Mouse (Mus musculus) forebrain, embryonic 11.5 days (tissue): Measurements from ENCODE around the gene Wipf2. TPM values are rescaled to one million over a fixed set of nuclear protein-coding genes. Genes with fewer than 3 reads are reported as not detected.

ENCODE experiments used
- ATAC-seq: fragments of 200-750 bp; cut with Nextera tagmentation; replicated peaks from 2 replicates; pipeline ENCODE4 v1.8.0; 2017; ENCODE audit warnings: moderate TSS enrichment; ENCODE audit not compliant: low FRiP score
- DNase-seq: peaks from one replicate; pipeline ENCODE4 v3.0.0-alpha.2; 2017; ENCODE audit warnings: low spot score
- H3K27ac ChIP-seq: fragments of 300-500 bp; sonication (generic); 2 replicates; pipeline ENCODE4 v1.5.1; 2014; ENCODE audit warnings: low read depth, low read length
- H3K27me3 ChIP-seq: fragments of 300-500 bp; sonication (generic); 2 replicates; pipeline ENCODE4 v1.6.1; 2014; ENCODE audit warnings: mild to moderate bottlenecking, low read length, mixed read lengths; ENCODE audit not compliant: control insufficient read depth, insufficient read depth
- H3K36me3 ChIP-seq: fragments of 300-500 bp; sonication (generic); 2 replicates; pipeline ENCODE4 v1.6.1; 2014; ENCODE audit warnings: mild to moderate bottlenecking, low read length, moderate library complexity, mixed read lengths; ENCODE audit not compliant: control insufficient read depth, insufficient read depth
- H3K4me1 ChIP-seq: fragments of 300-500 bp; sonication (generic); replicated peaks from 2 replicates; pipeline ENCODE4 v1.6.1; 2014; ENCODE audit warnings: low read length, mixed read lengths; ENCODE audit not compliant: control insufficient read depth, insufficient read depth
- H3K4me2 ChIP-seq: fragments of 300-500 bp; sonication (generic); 2 replicates; pipeline ENCODE4 v1.6.1; 2014; ENCODE audit warnings: low read depth, mild to moderate bottlenecking, low read length, moderate library complexity, mixed read lengths; ENCODE audit not compliant: severe bottlenecking
- H3K4me3 ChIP-seq: fragments of 300-500 bp; sonication (generic); 2 replicates; pipeline ENCODE4 v1.5.1; 2014; ENCODE audit warnings: low read depth, low read length
- H3K9ac ChIP-seq: fragments of 300-500 bp; sonication (generic); 2 replicates; pipeline ENCODE4 v1.6.1; 2014; ENCODE audit warnings: low read length
- H3K9me3 ChIP-seq: fragments of 300-500 bp; sonication (generic); 2 replicates; pipeline ENCODE4 v1.6.1; 2016; ENCODE audit warnings: low read length, mixed read lengths; ENCODE audit not compliant: control insufficient read depth
- WGBS: fragments of 180-500 bp; shearing (Covaris S2); extraction: QIAGEN DNeasy Blood & Tissue Kit; methylation state at CpG from one replicate; pipeline ENCODE4 v1.1.7; 2014; 5-methylcytosine and 5-hydroxymethylcytosine counted together
- polyA plus RNA-seq: library from polyadenylated mRNA; unstranded; fragments of >200 nt; fragmentation: Nextera tagmentation; extraction: Ambion mirVana; gene quantifications from 2 replicates; pipeline ENCODE4 v1.2.1, GENCODE M21; 2014

The Wipf2 gene
- polyA plus RNA-seq, 1 experiment from 2014 or later, result 5.5 TPM

DNA sequence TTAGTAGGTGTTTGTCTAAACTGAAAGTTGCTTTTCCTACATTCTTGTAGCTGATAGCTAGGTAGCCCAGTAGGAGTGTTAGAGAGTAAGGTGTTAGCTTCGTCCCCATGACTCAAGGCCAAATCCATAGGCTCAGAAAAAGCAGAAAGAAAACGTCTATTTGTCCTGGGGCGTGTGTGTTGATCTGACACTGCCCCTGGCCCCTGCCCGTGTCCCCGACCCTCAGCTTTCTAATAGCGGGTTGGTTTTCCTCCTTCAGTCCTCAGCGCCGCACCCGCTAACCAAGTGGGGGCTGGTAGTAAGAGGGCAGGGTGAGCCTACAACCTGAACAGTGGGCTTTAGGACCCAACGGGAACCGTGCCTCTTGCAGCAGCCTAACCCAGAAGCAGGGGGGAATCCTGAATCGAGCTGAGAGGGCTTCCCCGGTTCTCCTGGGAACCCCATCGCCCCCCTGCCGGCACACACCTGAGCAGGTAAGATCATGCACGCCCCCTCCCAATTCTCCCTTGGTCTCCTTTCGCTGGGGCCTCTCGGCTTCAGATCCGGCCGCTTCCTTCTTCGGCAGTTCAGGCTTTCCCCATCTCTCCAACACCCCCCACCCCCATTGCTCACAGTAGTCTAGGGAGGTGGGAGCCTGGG lies 64.1 kb downstream of the Wipf2 start, which contains the start of gene Rara:
Gene Rara, plus strand, starts transcription at position 381 of the 639 bp plus-strand sequence.
- Histone ChIP-seq H3K27ac (no peak within 1 kb of the TSS), H3K27me3 (no peaks in the 10 kb centered on the region)
- no peak for DNase-seq

DNA sequence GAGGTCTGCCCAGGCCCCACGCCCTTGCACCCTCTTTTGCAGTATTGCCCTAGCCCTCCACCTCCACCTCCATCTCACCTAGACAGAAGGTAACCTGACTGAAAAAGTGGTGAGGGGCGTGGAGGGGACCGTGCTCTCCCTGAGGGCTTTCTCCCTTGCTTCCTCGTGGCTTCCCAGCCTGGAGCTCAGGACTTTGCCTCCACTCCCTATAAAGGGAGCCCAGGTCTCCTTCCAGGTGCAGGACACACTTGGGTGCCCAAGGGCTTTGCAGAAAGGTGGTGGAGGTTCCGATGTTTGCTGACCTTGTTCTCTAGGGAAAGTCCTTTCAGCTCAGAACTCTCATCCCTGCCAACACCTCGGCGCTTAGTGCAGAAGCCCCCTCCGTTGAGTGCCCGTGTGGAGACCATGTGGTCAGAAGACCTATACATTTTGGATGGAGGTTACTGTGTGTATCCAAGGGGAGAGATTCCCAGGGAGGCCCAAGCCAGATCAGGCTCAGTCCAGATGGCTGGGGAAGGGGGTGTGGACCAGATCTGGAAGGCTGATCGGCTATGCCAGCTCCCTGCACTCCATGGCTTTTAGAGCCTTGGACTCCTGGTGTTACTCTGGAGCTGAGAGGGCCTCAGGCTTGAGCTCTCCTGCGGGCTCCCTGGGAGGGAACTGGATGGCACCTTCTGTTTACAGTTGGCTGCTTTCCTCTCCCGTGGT lies 64.9 kb downstream of the Wipf2 start:
- no peak for ATAC-seq

More for the DNA sequence above, 64.1 kb downstream of the Wipf2 start, which contains the start of gene Rara:
- Histone ChIP-seq H3K9ac (peak within 1 kb of the TSS; percentile 60), H3K9me3 (no peaks in the 10 kb centered on the region), H3K4me1 (peaks cover 54% of the 10 kb centered on the region), H3K4me3 (peak within 1 kb of the TSS; percentile 42), H3K4me2 (peak within 1 kb of the TSS; percentile 58), H3K36me3 (no peaks in the 10 kb centered on the region)
- ATAC-seq, result no peak
- WGBS, result 8% methylated on average over 20 of the region's 21 CpGs

DNA sequence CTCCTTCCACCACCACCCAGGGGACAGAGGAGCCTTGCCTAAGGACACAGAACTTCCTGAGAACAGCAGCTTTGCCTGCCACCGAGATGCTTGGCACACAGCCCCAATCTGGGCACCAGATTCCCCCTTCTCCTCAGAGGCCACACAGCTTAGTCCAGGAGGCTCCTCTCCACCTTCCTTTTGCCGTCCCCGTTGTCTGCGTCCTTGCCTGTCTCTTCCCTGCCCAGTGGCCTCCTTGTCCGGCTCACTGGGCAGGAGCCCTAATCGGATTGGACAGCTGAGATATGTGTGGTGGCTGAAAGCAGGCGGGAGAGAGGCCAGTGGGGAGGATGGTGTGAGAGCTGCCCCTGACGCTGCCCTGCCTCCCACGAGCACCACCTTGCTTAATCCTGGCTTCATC lies 66.1 kb downstream of the Wipf2 start:
- 9% methylated on average over 9 of the region's 9 CpGs for WGBS
- DNase-seq (no peak), ATAC-seq (no peak)
- Histone ChIP-seq H3K9me3 (no peaks in the 10 kb centered on the region), H3K27me3 (no peaks in the 10 kb centered on the region), H3K27ac (no peak overlapping the region), H3K4me3 (no peak overlapping the region), H3K4me2 (peak overlapping the region; percentile 15; the same call in 1 of the 2 replicates), H3K36me3 (no peaks in the 10 kb centered on the region), H3K9ac (peak overlapping the region; percentile 16; the same call in 1 of the 2 replicates), H3K4me1 (peaks cover 57% of the 10 kb centered on the region)

More for the DNA sequence above, 64.9 kb downstream of the Wipf2 start:
- H3K9me3 ChIP-seq, result no peaks in the 10 kb centered on the region
- no peaks in the 10 kb centered on the region for H3K36me3 ChIP-seq
- no peak overlapping the region for H3K27ac ChIP-seq
- H3K27me3 ChIP-seq, result no peaks in the 10 kb centered on the region
- peak overlapping the region; percentile 60 for H3K9ac ChIP-seq
- WGBS, result 17% methylated on average over 12 of the region's 12 CpGs
- peak overlapping the region; percentile 58 for H3K4me2 ChIP-seq
- peaks cover 56% of the 10 kb centered on the region for H3K4me1 ChIP-seq
- peak overlapping the region; percentile 42 for H3K4me3 ChIP-seq
- DNase-seq, result no peak

DNA sequence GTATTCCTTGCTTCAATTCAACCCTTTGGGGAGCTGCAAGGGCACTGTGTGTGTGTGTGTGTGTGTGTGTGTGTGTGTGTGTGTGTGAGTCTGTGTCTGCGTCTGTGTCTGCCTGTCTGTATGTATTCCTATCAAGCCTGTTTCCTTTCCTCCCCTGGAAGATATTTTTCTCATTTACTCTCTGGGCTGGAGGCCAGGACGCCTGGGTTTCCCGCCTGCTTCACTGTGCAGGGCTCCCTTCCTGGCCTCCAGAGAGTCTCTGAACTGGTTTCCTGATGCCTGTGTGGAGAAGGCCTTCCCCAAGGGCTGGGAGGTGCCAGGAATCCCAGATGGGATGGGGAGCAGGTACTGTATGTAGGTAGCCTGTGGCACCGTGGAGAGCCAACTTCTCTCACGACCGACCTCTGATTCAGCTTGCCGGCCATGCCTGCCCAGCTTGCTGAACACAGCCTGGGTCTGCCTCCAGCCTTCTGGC lies 66.7 kb downstream of the Wipf2 start:
- Histone ChIP-seq H3K27ac (no peak overlapping the region), H3K27me3 (no peaks in the 10 kb centered on the region; the same call in 1 of the 2 replicates), H3K4me3 (no peak overlapping the region), H3K9me3 (no peaks in the 10 kb centered on the region), H3K4me1 (peaks cover 51% of the 10 kb centered on the region), H3K36me3 (no peaks in the 10 kb centered on the region), H3K9ac (0 out of 2 replicates have a peak overlapping the region, but pooled peaks have one; percentile 16), H3K4me2 (no peak overlapping the region)
- DNase-seq (no peak), ATAC-seq (no peak)
- 52% methylated on average over 7 of the region's 7 CpGs for WGBS

DNA sequence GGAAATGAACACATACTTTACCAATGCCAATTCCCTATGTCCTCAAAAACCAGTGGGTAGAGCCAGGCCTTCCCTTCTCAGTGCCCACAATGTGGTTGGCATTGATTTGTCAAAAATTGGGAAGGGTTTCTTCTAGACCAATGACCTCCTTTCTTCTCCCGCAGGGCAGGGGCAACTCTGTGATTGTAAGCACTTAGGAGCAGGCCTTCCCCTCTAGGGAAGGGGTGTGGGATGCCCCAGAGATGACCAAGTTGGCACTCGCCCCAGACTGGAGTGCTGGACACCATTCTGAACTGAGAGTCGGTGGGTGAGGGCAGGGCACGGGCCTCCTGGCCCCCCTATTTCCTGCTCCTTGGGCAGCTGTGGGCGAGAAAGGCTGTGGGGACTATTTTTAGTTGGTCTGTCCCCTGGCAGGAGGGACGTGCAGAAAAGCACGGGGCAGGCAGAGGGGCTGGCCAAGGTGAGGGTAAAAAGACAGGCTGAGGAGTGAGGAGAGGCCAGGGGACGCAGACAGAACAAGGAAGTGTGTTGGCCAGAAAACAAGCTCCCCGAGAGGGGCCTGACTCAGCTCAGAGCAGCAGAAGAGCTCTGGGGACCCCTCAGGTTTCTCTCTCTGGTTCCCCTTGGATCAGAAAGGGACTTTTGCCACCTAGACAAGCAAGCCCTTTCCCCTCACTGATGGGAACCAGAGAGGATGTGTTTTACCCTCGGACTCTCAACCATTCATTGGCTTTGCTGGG lies 67.5 kb downstream of the Wipf2 start:
- Histone ChIP-seq H3K36me3 (no peaks in the 10 kb centered on the region), H3K9ac (no peak overlapping the region), H3K4me3 (no peak overlapping the region), H3K9me3 (no peaks in the 10 kb centered on the region), H3K27ac (no peak overlapping the region), H3K4me2 (no peak overlapping the region), H3K27me3 (no peaks in the 10 kb centered on the region; the same call in 1 of the 2 replicates), H3K4me1 (peaks cover 44% of the 10 kb centered on the region)
- DNase-seq (no peak), ATAC-seq (no peak)
- 46% methylated on average over 10 of the region's 10 CpGs for WGBS

DNA sequence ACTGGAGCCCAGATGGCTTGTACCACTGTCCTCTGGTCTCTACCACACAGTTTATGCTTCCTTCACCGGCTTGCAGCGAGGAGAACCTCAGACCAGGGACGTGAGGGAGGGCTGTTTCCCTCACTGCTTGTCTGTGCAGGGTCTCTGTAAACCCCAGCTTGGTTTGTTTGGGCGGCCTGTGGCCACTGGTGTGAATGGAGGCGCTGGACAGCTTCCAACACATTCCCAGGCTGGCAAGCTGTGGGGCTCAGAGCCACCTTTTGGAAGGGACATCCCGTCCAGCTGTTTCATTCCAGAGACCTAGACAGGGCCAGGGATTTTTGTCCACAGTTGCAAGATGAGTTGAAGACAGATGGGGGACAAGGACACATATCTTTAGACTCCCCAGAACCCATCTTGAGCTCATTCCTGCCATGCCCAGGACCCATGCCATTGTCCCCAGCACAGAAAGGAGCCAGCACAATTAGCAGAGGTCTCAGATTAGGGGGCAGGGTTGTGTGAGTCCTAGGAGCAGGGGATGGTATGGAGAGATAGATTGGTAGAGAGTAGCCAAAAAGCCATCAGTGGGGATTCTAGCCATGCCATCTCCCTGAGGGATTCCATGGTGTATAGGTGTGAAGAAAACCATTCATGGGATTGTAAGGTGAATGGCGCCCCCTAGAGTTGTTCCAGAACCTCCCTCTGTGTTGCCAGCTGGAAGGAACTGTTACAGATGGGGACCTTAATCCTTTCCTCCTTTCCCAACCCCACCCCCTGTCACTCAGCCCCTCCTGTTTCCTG lies 68.3 kb downstream of the Wipf2 start:
- 39% methylated on average over 7 of the region's 7 CpGs for WGBS
- Histone ChIP-seq H3K4me2 (no peak overlapping the region), H3K27me3 (peaks cover 3% of the 10 kb centered on the region; the same call in 1 of the 2 replicates), H3K9ac (no peak overlapping the region), H3K36me3 (no peaks in the 10 kb centered on the region), H3K4me1 (peaks cover 46% of the 10 kb centered on the region), H3K9me3 (no peaks in the 10 kb centered on the region), H3K4me3 (no peak overlapping the region), H3K27ac (no peak overlapping the region)
- DNase-seq (no peak), ATAC-seq (no peak)

DNA sequence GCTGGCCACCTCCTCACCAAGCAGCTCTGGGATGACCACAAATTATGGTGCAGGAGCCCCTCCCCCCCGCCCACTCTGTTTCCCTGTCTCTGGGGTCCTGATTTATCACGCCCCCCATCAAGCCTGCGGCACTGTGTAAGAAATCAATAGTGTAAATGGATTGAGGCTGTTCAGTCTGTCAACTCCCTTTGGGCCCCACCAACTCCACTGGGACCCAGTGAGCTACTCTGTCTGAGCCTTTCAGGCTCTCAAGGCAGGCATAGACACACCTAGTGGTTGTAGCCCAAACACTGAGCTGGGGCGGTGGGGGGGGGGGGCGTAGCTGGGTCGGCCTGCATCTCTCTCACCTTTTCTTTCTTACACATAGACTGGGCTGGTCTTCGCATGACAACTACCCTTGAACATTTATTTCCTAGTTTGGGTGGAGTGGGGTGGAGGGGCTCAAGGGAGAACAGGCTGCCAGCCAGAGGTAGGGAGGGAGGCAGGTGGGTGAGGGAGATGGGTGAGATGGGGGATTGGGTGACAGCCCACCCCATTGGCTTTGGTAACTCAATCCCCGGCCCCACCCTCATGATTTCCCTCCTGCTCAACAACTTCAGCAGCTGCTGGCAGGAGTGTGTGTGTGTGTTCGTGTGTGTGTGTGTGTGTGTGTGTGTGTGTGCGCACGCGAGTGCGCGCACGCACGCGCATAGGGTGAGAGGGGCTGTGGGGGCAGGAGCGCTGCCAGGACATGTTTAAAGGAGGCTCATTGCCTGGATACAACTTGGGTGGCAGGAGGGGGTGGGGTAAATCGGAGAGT lies 69.1 kb downstream of the Wipf2 start:
- Histone ChIP-seq H3K27me3 (peaks cover 4% of the 10 kb centered on the region; the same call in 1 of the 2 replicates), H3K36me3 (no peaks in the 10 kb centered on the region), H3K9ac (no peak overlapping the region), H3K27ac (no peak overlapping the region), H3K4me2 (no peak overlapping the region), H3K9me3 (no peaks in the 10 kb centered on the region), H3K4me1 (peaks cover 48% of the 10 kb centered on the region), H3K4me3 (no peak overlapping the region)
- WGBS, result 46% methylated on average over 19 of the region's 19 CpGs
- no peak for ATAC-seq
- no peak for DNase-seq
